Mouse (Mus musculus) testis, adult 2 months (tissue): Measurements from ENCODE around the gene Maz.

Experiments
- CTCF ChIP-seq: fragments of 200-500 bp; IDR thresholded peaks from 2 replicates; pipeline ENCODE4 v1.5.1; 2012; ENCODE audit warnings: low read depth, mild to moderate bottlenecking, inconsistent platforms, low read length, moderate library complexity; ENCODE audit not compliant: control insufficient read depth, insufficient read depth, insufficient replicate concordance
- POLR2A ChIP-seq: fragments of 200-500 bp; IDR thresholded peaks from 2 replicates; pipeline ENCODE4 v1.6.1; 2012; ENCODE audit warnings: low read depth, mild to moderate bottlenecking, inconsistent platforms, low read length, moderate library complexity; ENCODE audit not compliant: control insufficient read depth

- TF ChIP-seq POLR2A (no peak), CTCF (no peak)
Measured at GRCm38 (mm10) chr7:127026616-127026983, 237 bp downstream of the Maz start.
